Mouse (Mus musculus) liver, adult 2 months (tissue): ENCODE measurements around the gene Adgrf5. TPM values are rescaled to one million over a fixed set of nuclear protein-coding genes. Genes with fewer than 3 reads are reported as not detected.

ENCODE experiments used
- DNase-seq: peaks from one replicate; pipeline ENCODE4 v3.0.0-alpha.2; 2011; ENCODE audit warnings: low read depth, low spot score; ENCODE audit errors: extremely low read depth
- H3K27ac ChIP-seq: fragments of 200-500 bp; replicated peaks from 2 replicates; pipeline ENCODE4 v1.5.1; 2012; ENCODE audit warnings: low read depth, mild to moderate bottlenecking, control low read depth, inconsistent platforms, low read length; ENCODE audit not compliant: insufficient read depth
- H3K27me3 ChIP-seq: fragments of 200-500 bp; 2 replicates; pipeline ENCODE4 v1.6.1; 2012; ENCODE audit warnings: mild to moderate bottlenecking, moderate library complexity, low read length, inconsistent platforms; ENCODE audit not compliant: control insufficient read depth, insufficient read depth
- H3K36me3 ChIP-seq: fragments of 200-500 bp; 2 replicates; pipeline ENCODE4 v1.6.1; 2012; ENCODE audit warnings: low read length, inconsistent platforms; ENCODE audit not compliant: control insufficient read depth, insufficient read depth
- H3K4me1 ChIP-seq: fragments of 200-500 bp; 2 replicates; pipeline ENCODE4 v1.6.1; 2011; ENCODE audit warnings: low read length; ENCODE audit not compliant: control insufficient read depth, insufficient read depth
- H3K4me3 ChIP-seq: fragments of 200-500 bp; 2 replicates; pipeline ENCODE4 v1.5.1; 2011; ENCODE audit warnings: low read depth, mild to moderate bottlenecking, control low read depth, low read length, moderate library complexity; ENCODE audit not compliant: insufficient read depth
- H3K79me2 ChIP-seq: fragments of 200-500 bp; 2 replicates; pipeline ENCODE4 v1.6.1; 2012; ENCODE audit warnings: inconsistent platforms, mild to moderate bottlenecking, low read length, moderate library complexity; ENCODE audit not compliant: control insufficient read depth, insufficient read depth
- H3K9ac ChIP-seq: fragments of 200-500 bp; 2 replicates; pipeline ENCODE4 v1.6.1; 2012; ENCODE audit warnings: low read depth, mild to moderate bottlenecking, control low read depth, inconsistent platforms, low read length
- CTCF ChIP-seq: fragments of 200-500 bp; IDR thresholded peaks from 2 replicates; pipeline ENCODE4 v1.5.1; 2011; ENCODE audit warnings: low read depth, low read length, control low read depth
- POLR2A ChIP-seq: fragments of 200-500 bp; IDR thresholded peaks from 2 replicates; pipeline ENCODE4 v1.6.1; 2011; ENCODE audit warnings: low read length, control low read depth; ENCODE audit not compliant: insufficient read depth; ENCODE audit errors: extremely low read depth
- WGBS: fragments of 180-500 bp; shearing (Covaris S2); methylation state at CpG from one replicate; pipeline ENCODE4 v1.1.7; 2018; 5-methylcytosine and 5-hydroxymethylcytosine counted together
- polyA plus RNA-seq: library from polyadenylated mRNA; depleted of rRNA; stranded (reverse); fragments of >200 nt; gene quantifications from 2 replicates; pipeline ENCODE4 v1.2.3, GENCODE M21; 2012
- total RNA-seq: library from RNA; depleted of rRNA; stranded (reverse); fragments of >200 nt; gene quantifications from 2 replicates; pipeline ENCODE4 v1.2.3, GENCODE M21; 2014

Adgrf5 gene
- total and polyA plus RNA-seq, 2 experiments, result 6.0 to 25.8 TPM

- no peaks in the 10 kb centered on the region for H3K79me2 ChIP-seq
- DNase-seq, result no peak
- H3K36me3 ChIP-seq, result peaks cover 3% of the 10 kb centered on the region; the same call in 1 of the 2 replicates
- H3K4me3 ChIP-seq, result no peak overlapping the region
- no peaks in the 10 kb centered on the region for H3K27me3 ChIP-seq
- WGBS, result 83% methylated on average over 8 of the region's 8 CpGs
- no peak overlapping the region for H3K9ac ChIP-seq
- H3K4me1 ChIP-seq, result no peaks in the 10 kb centered on the region
- H3K27ac ChIP-seq, result no peak overlapping the region
- TF ChIP-seq POLR2A (no peak), CTCF (no peak)
Measured at GRCm38 (mm10) chr17:43434485-43434884, 74.2 kb downstream of the Adgrf5 start.

GRCm38 (mm10) chr17:43451216-43451615 is 91.0 kb downstream of the Adgrf5 start:
- H3K4me3 ChIP-seq, result no peak overlapping the region
- WGBS, result 71% methylated on average over 1 of the region's 1 CpGs
- DNase-seq, result no peak
- no peak overlapping the region for H3K9ac ChIP-seq
- no peak for TF ChIP-seq POLR2A
- no peaks in the 10 kb centered on the region; the same call in 1 of the 2 replicates for H3K36me3 ChIP-seq
- H3K4me1 ChIP-seq, result no peaks in the 10 kb centered on the region
- no peaks in the 10 kb centered on the region for H3K79me2 ChIP-seq
- H3K27ac ChIP-seq, result no peak overlapping the region
- H3K27me3 ChIP-seq, result no peaks in the 10 kb centered on the region

- DNase-seq, result peak; percentile 58
- H3K4me3 ChIP-seq, result no peak overlapping the region
- no peaks in the 10 kb centered on the region for H3K4me1 ChIP-seq
- 13% methylated on average over 9 of the region's 9 CpGs for WGBS
- H3K27me3 ChIP-seq, result no peaks in the 10 kb centered on the region
- TF ChIP-seq POLR2A, result no peak
- peak; percentile 70 for TF ChIP-seq CTCF
- H3K36me3 ChIP-seq, result no peaks in the 10 kb centered on the region
- no peaks in the 10 kb centered on the region for H3K79me2 ChIP-seq
- H3K9ac ChIP-seq, result no peak overlapping the region
- H3K27ac ChIP-seq, result no peak overlapping the region
Measured at GRCm38 (mm10) chr17:43458598-43458997, 98.3 kb downstream of the Adgrf5 start.

GRCm38 (mm10) chr17:43459737-43460230 is 99.5 kb downstream of the Adgrf5 start:
- Histone ChIP-seq H3K4me3 (no peak overlapping the region), H3K9ac (no peak overlapping the region), H3K27me3 (no peaks in the 10 kb centered on the region), H3K27ac (no peak overlapping the region), H3K36me3 (no peaks in the 10 kb centered on the region), H3K4me1 (no peaks in the 10 kb centered on the region), H3K79me2 (no peaks in the 10 kb centered on the region)
- no peak for DNase-seq
- no peak for TF ChIP-seq CTCF
- TF ChIP-seq POLR2A, result no peak
- WGBS, result 80% methylated on average over 12 of the region's 12 CpGs

- no peak overlapping the region for H3K27ac ChIP-seq
- H3K36me3 ChIP-seq, result no peaks in the 10 kb centered on the region
- no peak overlapping the region for H3K4me3 ChIP-seq
- 36% methylated on average over 19 of the region's 19 CpGs for WGBS
- no peak overlapping the region for H3K9ac ChIP-seq
- H3K27me3 ChIP-seq, result no peaks in the 10 kb centered on the region
- H3K4me1 ChIP-seq, result no peaks in the 10 kb centered on the region
- peak; percentile 20 for DNase-seq
- TF ChIP-seq CTCF (peak; percentile 92), POLR2A (no peak)
- H3K79me2 ChIP-seq, result no peaks in the 10 kb centered on the region
Measured at GRCm38 (mm10) chr17:43460245-43461181, 100.3 kb downstream of the Adgrf5 start.

- 41% methylated on average over 3 of the region's 3 CpGs for WGBS
- no peak for DNase-seq
- H3K79me2 ChIP-seq, result no peaks in the 10 kb centered on the region
- no peak overlapping the region for H3K4me3 ChIP-seq
- no peaks in the 10 kb centered on the region for H3K36me3 ChIP-seq
- H3K27ac ChIP-seq, result no peak overlapping the region
- no peaks in the 10 kb centered on the region for H3K4me1 ChIP-seq
- no peaks in the 10 kb centered on the region for H3K27me3 ChIP-seq
- no peak for TF ChIP-seq CTCF
- no peak overlapping the region for H3K9ac ChIP-seq
Measured at GRCm38 (mm10) chr17:43470039-43470438, 109.8 kb downstream of the Adgrf5 start.
